Mouse (Mus musculus) urinary bladder, postnatal 4 days (tissue): ENCODE measurements at regions not wholly inside any gene's neighbourhood (a gene's known extent, or its start where the extent isn't known, plus 50 kb on each side); places are given as distances from the start of the nearest gene placed in this dataset.

Experiments
- DNase-seq, 2 experiments: peaks; one replicate each; pipeline ENCODE4 v3.0.0; 2021 to 2022; ENCODE audit warnings: low spot score in 2 of 2

GRCm38 (mm10) chr3:132237344-132237743 is 152.3 kb downstream of the Dkk2 start:
- DNase-seq = no peak

- no peak for DNase-seq
These were observed 172.7 kb downstream of the Dkk2 start for GRCm38 (mm10) chr3:132257834-132258233.

GRCm38 (mm10) chr3:132269641-132270040 is 184.5 kb downstream of the Dkk2 start:
- DNase-seq = no peak

- no peak for DNase-seq
These were observed 189.7 kb downstream of the Dkk2 start for GRCm38 (mm10) chr3:132274786-132275185.

- DNase-seq = no peak
These were observed 192.7 kb downstream of the Dkk2 start for GRCm38 (mm10) chr3:132277771-132278170.

- DNase-seq = no peak
These were observed 202.6 kb downstream of the Dkk2 start for GRCm38 (mm10) chr3:132287714-132288113.

GRCm38 (mm10) chr3:132326961-132327360 is 241.9 kb downstream of the Dkk2 start:
- no peak for DNase-seq

GRCm38 (mm10) chr3:132343625-132344024 is 258.5 kb downstream of the Dkk2 start:
- no peak for DNase-seq

- no peak for DNase-seq
These were observed 260.8 kb downstream of the Dkk2 start for GRCm38 (mm10) chr3:132345856-132346255.

- DNase-seq = no peak
These were observed 264.5 kb downstream of the Dkk2 start for GRCm38 (mm10) chr3:132349602-132350001.

GRCm38 (mm10) chr3:132353204-132353603 is 268.1 kb downstream of the Dkk2 start:
- no peak for DNase-seq

GRCm38 (mm10) chr3:132359596-132359995 is 270.0 kb upstream of the Gimd1 start:
- DNase-seq = no peak

GRCm38 (mm10) chr3:132375579-132375978 is 254.0 kb upstream of the Gimd1 start:
- DNase-seq = no peak

- no peak for DNase-seq
These were observed 211.9 kb upstream of the Gimd1 start for GRCm38 (mm10) chr3:132417742-132418141.

- no peak for DNase-seq
These were observed 203.6 kb upstream of the Gimd1 start for GRCm38 (mm10) chr3:132425819-132426671.

GRCm38 (mm10) chr3:132427244-132427643 is 202.4 kb upstream of the Gimd1 start:
- no peak for DNase-seq

GRCm38 (mm10) chr3:132428148-132428547 is 201.5 kb upstream of the Gimd1 start:
- DNase-seq = no peak

GRCm38 (mm10) chr3:132431805-132432204 is 197.8 kb upstream of the Gimd1 start:
- DNase-seq = no peak

GRCm38 (mm10) chr3:132441226-132441625 is 188.4 kb upstream of the Gimd1 start:
- DNase-seq = no peak

GRCm38 (mm10) chr3:132453927-132454326 is 175.7 kb upstream of the Gimd1 start:
- DNase-seq = no peak

- DNase-seq = no peak
These were observed 167.2 kb upstream of the Gimd1 start for GRCm38 (mm10) chr3:132462348-132462959.

GRCm38 (mm10) chr3:132471070-132471469 is 158.6 kb upstream of the Gimd1 start:
- no peak for DNase-seq

- DNase-seq = no peak
These were observed 151.9 kb upstream of the Gimd1 start for GRCm38 (mm10) chr3:132477768-132478167.
